Mouse (Mus musculus): ENCODE measurements around the gene Etv3. TPM values are rescaled to one million over a fixed set of nuclear protein-coding genes. Genes with fewer than 3 reads are reported as not detected.
A peak's percentile ranks its signal among the peaks of the same experiment; 100 is the strongest.
"Not testable (repeated sequence)": the region's sequence is repeated elsewhere in the genome, so short reads cannot be mapped to it uniquely, and the experiment has no call there.

The Etv3 gene
- total RNA-seq (2014; rRNA removed) (9.5 and 13.2 TPM in 2 replicates), polyA plus RNA-seq (2015; fragmentation: Nextera tagmentation; extraction: Ambion mirVana) (7.2 and 7.7 TPM in 2 replicates)

DNA sequence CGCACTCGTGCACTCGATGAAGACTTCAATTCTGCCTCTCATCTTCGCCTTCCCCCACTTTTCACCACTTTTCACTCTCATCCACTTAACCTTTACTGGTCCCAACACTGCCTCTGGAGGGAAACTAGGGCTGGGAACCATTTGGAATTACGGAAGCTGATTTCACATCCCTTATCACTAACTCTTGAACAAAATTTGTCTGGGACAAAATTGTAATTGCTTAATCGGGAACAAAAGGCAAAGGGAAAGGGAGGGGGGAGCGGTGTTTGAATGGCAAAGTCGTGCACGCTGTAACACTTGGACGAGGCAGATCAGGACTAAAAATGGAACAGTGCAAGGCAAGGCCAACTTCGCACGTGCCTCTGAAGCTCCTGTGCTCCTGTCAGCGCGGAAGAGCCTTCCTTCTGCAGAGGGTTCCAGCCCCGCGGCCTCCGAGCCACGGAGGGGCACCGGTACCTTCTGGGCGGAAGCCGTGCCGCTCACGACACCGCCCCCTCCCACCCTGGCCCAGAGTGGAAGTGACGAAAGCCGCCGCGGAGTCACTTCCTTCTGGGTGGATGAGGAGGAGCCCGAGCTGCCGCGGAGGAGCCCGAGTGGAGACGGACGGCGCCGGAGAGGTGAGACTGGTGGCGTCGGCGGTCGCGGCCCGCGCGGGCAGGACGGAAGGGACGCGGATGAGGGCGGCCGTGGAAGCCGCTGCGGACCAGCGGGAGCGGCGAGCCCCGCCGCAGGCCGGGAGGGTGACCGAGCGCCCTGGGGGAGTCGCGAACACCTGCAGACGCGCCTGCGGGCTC is at the start of gene Etv3:
Gene Etv3, plus strand, starts transcription at position 365 of the 794 bp plus-strand sequence.
- H3K4me3 ChIP-seq (ENCODE audit: low read length): peak within 1 kb of the TSS; percentile 99
- no peaks in the 10 kb centered on the region for H3K4me1 ChIP-seq (ENCODE audit: insufficient read depth, low read length)
- DNase-seq (ENCODE audit: low spot score): peak; percentile 95
- peak within 1 kb of the TSS; percentile 80 for H3K4me2 ChIP-seq (ENCODE audit: low read depth, low read length)
- peak; percentile 45 for TF ChIP-seq CTCF (IDR thresholded peaks at IDR 0.05; ENCODE audit: low read depth)
- H3K9me3 ChIP-seq (ENCODE audit: low read length): no peaks in the 10 kb centered on the region
- peak; percentile 98 for ATAC-seq
- peak within 1 kb of the TSS; percentile 98 for H3K9ac ChIP-seq (replicated peaks; ENCODE audit: low read length)
- no peaks in the 10 kb centered on the region for H3K27me3 ChIP-seq (ENCODE audit: insufficient read depth, low read length)
- H3K27ac ChIP-seq: peak within 1 kb of the TSS; percentile 79
- H3K36me3 ChIP-seq (ENCODE audit: insufficient read depth, low read length): peaks cover 20% of the 10 kb centered on the region
- WGBS: 5% methylated on average over 53 of the region's 64 CpGs

GRCm38 (mm10) chr3:87477948-87478347 is 47.3 kb upstream of the Etv3 start:
- H3K27me3 ChIP-seq (ENCODE audit: insufficient read depth, low read length); DNase-seq (ENCODE audit: low spot score); H3K36me3 ChIP-seq (ENCODE audit: insufficient read depth, low read length); H3K4me3 ChIP-seq (ENCODE audit: low read length); ATAC-seq; H3K9ac ChIP-seq (replicated peaks; ENCODE audit: low read length); H3K4me2 ChIP-seq (ENCODE audit: low read depth, low read length); H3K4me1 ChIP-seq (ENCODE audit: insufficient read depth, low read length); H3K9me3 ChIP-seq (ENCODE audit: low read length); H3K27ac ChIP-seq: not testable (repeated sequence)
- WGBS: 89% methylated on average over 3 of the region's 3 CpGs

GRCm38 (mm10) chr3:87478596-87478995 is 46.6 kb upstream of the Etv3 start:
- DNase-seq (ENCODE audit: low spot score); H3K27me3 ChIP-seq (ENCODE audit: insufficient read depth, low read length); H3K27ac ChIP-seq; H3K9ac ChIP-seq (replicated peaks; ENCODE audit: low read length); H3K4me3 ChIP-seq (ENCODE audit: low read length); H3K9me3 ChIP-seq (ENCODE audit: low read length); ATAC-seq; H3K4me1 ChIP-seq (ENCODE audit: insufficient read depth, low read length); H3K4me2 ChIP-seq (ENCODE audit: low read depth, low read length); H3K36me3 ChIP-seq (ENCODE audit: insufficient read depth, low read length): not testable (repeated sequence)
- WGBS: 88% methylated on average over 6 of the region's 6 CpGs

DNA sequence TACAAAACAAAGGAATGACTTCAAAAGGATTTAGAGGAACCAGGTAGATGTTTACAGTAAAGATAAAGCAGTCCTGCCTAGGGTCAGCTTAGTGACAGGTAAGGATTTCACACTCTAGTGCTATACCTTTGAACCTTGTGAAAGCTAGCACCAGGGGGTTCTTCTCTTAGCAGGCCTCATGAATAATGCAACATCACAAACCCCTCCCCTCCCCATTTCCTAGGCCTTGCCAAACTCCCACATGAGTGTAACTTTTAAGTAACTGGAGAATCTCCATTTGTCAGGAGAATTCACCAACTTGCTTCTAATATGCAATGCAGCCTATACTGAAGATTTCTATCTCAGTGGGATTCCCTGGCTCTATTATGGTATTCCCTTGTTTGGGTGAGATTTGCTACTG is 46.0 kb upstream of the Etv3 start:
- H3K9me3 ChIP-seq (ENCODE audit: low read length); H3K4me1 ChIP-seq (ENCODE audit: insufficient read depth, low read length); H3K4me2 ChIP-seq (ENCODE audit: low read depth, low read length); H3K27me3 ChIP-seq (ENCODE audit: insufficient read depth, low read length); DNase-seq (ENCODE audit: low spot score); H3K4me3 ChIP-seq (ENCODE audit: low read length); ATAC-seq; H3K27ac ChIP-seq; H3K9ac ChIP-seq (replicated peaks; ENCODE audit: low read length); H3K36me3 ChIP-seq (ENCODE audit: insufficient read depth, low read length): not testable (repeated sequence)

GRCm38 (mm10) chr3:87487392-87487791 is 37.8 kb upstream of the Etv3 start:
- no peaks in the 10 kb centered on the region for H3K4me1 ChIP-seq (ENCODE audit: insufficient read depth, low read length)
- 85% methylated on average over 4 of the region's 4 CpGs for WGBS
- no peak overlapping the region for H3K9ac ChIP-seq (replicated peaks; ENCODE audit: low read length)
- no peak overlapping the region for H3K27ac ChIP-seq
- no peak overlapping the region for H3K4me3 ChIP-seq (ENCODE audit: low read length)
- H3K36me3 ChIP-seq (ENCODE audit: insufficient read depth, low read length): no peaks in the 10 kb centered on the region
- no peak for ATAC-seq
- no peaks in the 10 kb centered on the region for H3K27me3 ChIP-seq (ENCODE audit: insufficient read depth, low read length)
- TF ChIP-seq CTCF (IDR thresholded peaks at IDR 0.05; ENCODE audit: low read depth): no peak
- no peak overlapping the region for H3K4me2 ChIP-seq (ENCODE audit: low read depth, low read length)
- DNase-seq (ENCODE audit: low spot score): no peak
- no peaks in the 10 kb centered on the region for H3K9me3 ChIP-seq (ENCODE audit: low read length)

- H3K4me1 ChIP-seq (ENCODE audit: insufficient read depth, low read length): no peaks in the 10 kb centered on the region
- no peak overlapping the region for H3K4me3 ChIP-seq (ENCODE audit: low read length)
- 51% methylated on average over 2 of the region's 2 CpGs for WGBS
- no peaks in the 10 kb centered on the region for H3K36me3 ChIP-seq (ENCODE audit: insufficient read depth, low read length)
- ATAC-seq (no peak), DNase-seq (ENCODE audit: low spot score) (no peak)
- no peak for TF ChIP-seq CTCF (IDR thresholded peaks at IDR 0.05; ENCODE audit: low read depth)
- H3K9ac ChIP-seq (replicated peaks; ENCODE audit: low read length): no peak overlapping the region
- H3K27me3 ChIP-seq (ENCODE audit: insufficient read depth, low read length): no peaks in the 10 kb centered on the region
- H3K4me2 ChIP-seq (ENCODE audit: low read depth, low read length): no peak overlapping the region
- H3K9me3 ChIP-seq (ENCODE audit: low read length): no peaks in the 10 kb centered on the region
- H3K27ac ChIP-seq: no peak overlapping the region
Measured at GRCm38 (mm10) chr3:87487911-87488310, 37.3 kb upstream of the Etv3 start.

DNA sequence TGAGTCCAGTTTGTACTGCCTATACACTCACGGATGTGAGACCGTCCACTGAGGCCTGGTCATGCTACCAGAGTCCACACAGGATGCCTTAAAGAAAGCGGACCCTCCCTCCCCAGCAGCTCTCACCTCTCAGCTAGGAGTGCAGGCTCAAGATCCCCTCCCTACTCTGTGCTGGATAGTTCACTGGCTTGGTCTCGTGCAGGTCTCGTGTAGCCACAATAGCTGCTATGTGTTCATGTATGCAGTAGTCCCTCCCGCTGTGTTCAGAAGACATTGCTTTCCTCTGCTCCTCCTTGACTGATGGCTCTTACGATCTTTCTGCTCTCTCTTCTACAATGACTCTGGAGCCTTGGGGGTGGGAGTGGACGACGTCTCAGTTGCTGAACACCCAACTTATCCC is 26.9 kb upstream of the Etv3 start:
- ATAC-seq (no peak), DNase-seq (ENCODE audit: low spot score) (no peak)
- Histone ChIP-seq H3K27ac (no peak overlapping the region), H3K9me3 (ENCODE audit: low read length) (no peaks in the 10 kb centered on the region), H3K4me2 (ENCODE audit: low read depth, low read length) (no peak overlapping the region), H3K4me1 (ENCODE audit: insufficient read depth, low read length) (no peaks in the 10 kb centered on the region), H3K4me3 (ENCODE audit: low read length) (no peak overlapping the region), H3K27me3 (ENCODE audit: insufficient read depth, low read length) (no peaks in the 10 kb centered on the region), H3K36me3 (ENCODE audit: insufficient read depth, low read length) (no peaks in the 10 kb centered on the region), H3K9ac (replicated peaks; ENCODE audit: low read length) (no peak overlapping the region)
- 76% methylated on average over 9 of the region's 9 CpGs for WGBS
- TF ChIP-seq CTCF (IDR thresholded peaks at IDR 0.05; ENCODE audit: low read depth): no peak
